Mouse (Mus musculus) forebrain, embryonic 15.5 days (tissue): ENCODE results near the gene Cdk10. TPM values are rescaled to one million over a fixed set of nuclear protein-coding genes. Genes with fewer than 3 reads are reported as not detected.
A peak's percentile ranks its signal among the peaks of the same experiment; 100 is the strongest.

Experiments used
- ATAC-seq: fragments of 200-750 bp; cut with Nextera tagmentation; replicated peaks from 2 replicates; pipeline ENCODE4 v1.8.0; 2017; ENCODE audit warnings: mild to moderate bottlenecking, moderate TSS enrichment, moderate library complexity
- H3K27ac ChIP-seq: fragments of 300-500 bp; sonication (generic); replicated peaks from 2 replicates; pipeline ENCODE4 v1.5.1; 2015; ENCODE audit warnings: mild to moderate bottlenecking, inconsistent platforms
- H3K27me3 ChIP-seq: fragments of 300-500 bp; sonication (generic); 2 replicates; pipeline ENCODE4 v1.6.1; 2015; ENCODE audit warnings: inconsistent platforms
- H3K36me3 ChIP-seq: fragments of 300-500 bp; sonication (generic); 2 replicates; pipeline ENCODE4 v1.6.1; 2015; ENCODE audit warnings: mild to moderate bottlenecking, inconsistent platforms
- H3K4me1 ChIP-seq: fragments of 300-500 bp; sonication (generic); 2 replicates; pipeline ENCODE4 v1.6.1; 2015; ENCODE audit warnings: inconsistent platforms
- H3K4me2 ChIP-seq: fragments of 300-500 bp; sonication (generic); replicated peaks from 2 replicates; pipeline ENCODE4 v1.6.1; 2015; ENCODE audit warnings: mild to moderate bottlenecking, inconsistent platforms
- H3K4me3 ChIP-seq: fragments of 300-500 bp; sonication (generic); 2 replicates; pipeline ENCODE4 v1.5.1; 2015; ENCODE audit warnings: mild to moderate bottlenecking, inconsistent platforms
- H3K9ac ChIP-seq: fragments of 300-500 bp; sonication (generic); replicated peaks from 2 replicates; pipeline ENCODE4 v1.6.1; 2015; ENCODE audit warnings: mild to moderate bottlenecking, inconsistent platforms
- H3K9me3 ChIP-seq: fragments of 300-500 bp; sonication (generic); 2 replicates; pipeline ENCODE4 v1.6.1; 2016; ENCODE audit warnings: inconsistent platforms
- WGBS: fragments of 180-500 bp; shearing (Covaris S2); methylation state at CpG from one replicate; pipeline ENCODE4 v1.1.7; 2015; ENCODE audit warnings: mixed read lengths; 5-methylcytosine and 5-hydroxymethylcytosine counted together
- polyA plus RNA-seq: library from polyadenylated mRNA; unstranded; fragments of >200 nt; fragmentation: Nextera tagmentation; extraction: Ambion mirVana; gene quantifications from 2 replicates; pipeline ENCODE4 v1.2.1, GENCODE M21; 2015

The Cdk10 gene
- polyA plus RNA-seq, 1 experiment from 2014 or later = 45.9 TPM

DNA sequence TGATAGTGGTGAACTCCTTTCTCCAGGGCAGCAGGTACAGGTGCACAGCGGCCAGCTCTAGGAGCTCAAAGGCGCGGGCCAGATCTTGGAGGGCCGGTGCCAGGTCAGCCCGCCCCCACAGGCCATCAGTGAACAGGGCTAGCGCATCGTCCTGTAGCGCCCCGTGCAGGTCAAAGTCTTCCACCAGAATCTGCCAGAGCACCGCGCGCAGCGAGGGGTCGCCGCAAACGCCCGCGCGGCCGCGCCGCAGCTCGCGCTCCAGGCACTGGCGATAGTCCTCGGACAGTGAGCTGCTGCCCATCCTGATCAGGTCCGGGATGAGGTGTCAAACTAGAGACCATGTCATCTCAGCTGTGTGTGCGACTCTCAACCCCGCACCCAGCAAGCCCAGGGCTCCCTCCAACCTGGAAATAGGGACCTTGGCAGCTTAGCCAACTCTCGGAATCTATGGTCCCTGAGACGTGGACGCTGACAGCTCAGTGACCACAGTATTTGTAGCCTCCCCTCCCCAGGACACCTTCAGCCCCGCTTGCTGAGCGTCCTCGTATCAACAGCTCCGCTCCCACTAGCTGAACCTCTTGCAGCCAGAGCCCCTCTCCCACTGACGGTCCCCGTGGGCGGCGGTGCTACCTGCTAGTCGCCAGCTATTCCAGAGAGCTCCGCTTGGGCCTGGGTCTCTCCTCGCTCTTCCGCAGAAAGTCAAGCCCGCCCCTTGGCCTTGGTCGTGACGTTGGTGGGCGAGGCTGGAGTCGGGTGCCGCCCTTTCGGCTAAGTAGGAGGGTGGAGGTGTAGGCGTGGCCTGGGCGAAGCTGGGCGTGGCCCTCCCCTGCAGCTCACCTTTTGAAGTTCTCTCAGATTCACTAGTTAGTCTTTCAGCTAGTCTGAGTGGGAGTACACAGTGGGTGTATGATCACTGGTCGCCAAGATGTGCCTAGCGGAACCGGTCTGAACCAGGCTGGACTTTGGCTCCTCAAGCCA is 11.2 kb downstream of the Cdk10 start, which contains the start of gene Spata2l:
Gene Spata2l (minus strand): TSS at position 714 of the 978 bp plus-strand sequence.
- Histone ChIP-seq H3K4me3 (peak within 1 kb of the TSS; percentile 39), H3K9ac (peak within 1 kb of the TSS; percentile 50), H3K4me2 (peak within 1 kb of the TSS; percentile 54), H3K9me3 (no peaks in the 10 kb centered on the region), H3K36me3 (no peaks in the 10 kb centered on the region), H3K4me1 (peaks cover 20% of the 10 kb centered on the region), H3K27me3 (peaks cover 28% of the 10 kb centered on the region), H3K27ac (no peak within 1 kb of the TSS)
- ATAC-seq = peak; percentile 57; the same call in 1 of the 2 replicates
- WGBS = under 1% methylated on average over 57 of the region's 57 CpGs

DNA sequence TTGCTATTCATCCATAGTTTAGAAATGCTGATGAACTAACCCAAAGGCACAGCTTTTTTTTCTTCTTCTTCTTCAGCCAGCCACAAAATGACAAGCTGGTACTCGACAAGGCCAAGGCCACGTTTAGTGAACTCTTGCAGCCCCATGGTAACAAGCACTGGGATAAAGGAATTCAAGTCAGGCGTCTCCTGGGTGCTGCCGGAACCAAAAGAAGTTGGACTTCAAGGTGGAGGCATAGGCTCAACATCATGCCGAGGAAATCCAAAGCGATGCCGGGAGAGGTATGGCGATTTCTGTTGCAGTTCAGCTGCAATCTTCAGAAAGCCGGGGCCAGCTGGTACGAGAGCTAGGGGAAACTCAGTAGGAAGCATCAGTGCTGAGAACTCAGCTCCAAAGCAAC is 14.8 kb downstream of the Cdk10 start:
- Histone ChIP-seq H3K4me3 (no peak overlapping the region), H3K27ac (no peak overlapping the region), H3K4me2 (no peak overlapping the region), H3K4me1 (peaks cover 20% of the 10 kb centered on the region), H3K9me3 (no peaks in the 10 kb centered on the region), H3K27me3 (peaks cover 24% of the 10 kb centered on the region; the same call in 1 of the 2 replicates), H3K36me3 (peaks cover 12% of the 10 kb centered on the region; the same call in 1 of the 2 replicates), H3K9ac (no peak overlapping the region)
- ATAC-seq = no peak
- 89% methylated on average over 10 of the region's 10 CpGs for WGBS

- no peaks in the 10 kb centered on the region for H3K4me1 ChIP-seq
- no peak for ATAC-seq
- H3K36me3 ChIP-seq = peaks cover 41% of the 10 kb centered on the region
- no peak overlapping the region for H3K4me3 ChIP-seq
- no peak overlapping the region for H3K27ac ChIP-seq
- H3K4me2 ChIP-seq = no peak overlapping the region
- H3K9me3 ChIP-seq = no peaks in the 10 kb centered on the region
- 87% methylated on average over 7 of the region's 7 CpGs for WGBS
- H3K9ac ChIP-seq = no peak overlapping the region
- no peaks in the 10 kb centered on the region for H3K27me3 ChIP-seq
These were observed 17.7 kb downstream of the Cdk10 start for GRCm38 (mm10) chr8:123242107-123242923.

GRCm38 (mm10) chr8:123243053-123243452 is 18.4 kb downstream of the Cdk10 start:
- no peak for ATAC-seq
- Histone ChIP-seq H3K36me3 (peaks cover 48% of the 10 kb centered on the region), H3K4me2 (no peak overlapping the region), H3K4me3 (no peak overlapping the region), H3K9ac (no peak overlapping the region), H3K4me1 (no peaks in the 10 kb centered on the region), H3K27ac (no peak overlapping the region), H3K9me3 (no peaks in the 10 kb centered on the region), H3K27me3 (no peaks in the 10 kb centered on the region)
- WGBS = 73% methylated on average over 11 of the region's 11 CpGs

GRCm38 (mm10) chr8:123244382-123244781 is 19.7 kb downstream of the Cdk10 start:
- 98% methylated on average over 4 of the region's 4 CpGs for WGBS
- H3K4me3 ChIP-seq = no peak overlapping the region
- no peak for ATAC-seq
- no peak overlapping the region for H3K27ac ChIP-seq
- no peaks in the 10 kb centered on the region for H3K4me1 ChIP-seq
- H3K4me2 ChIP-seq = no peak overlapping the region
- no peaks in the 10 kb centered on the region for H3K9me3 ChIP-seq
- no peak overlapping the region for H3K9ac ChIP-seq
- no peaks in the 10 kb centered on the region for H3K27me3 ChIP-seq
- H3K36me3 ChIP-seq = peaks cover 62% of the 10 kb centered on the region

DNA sequence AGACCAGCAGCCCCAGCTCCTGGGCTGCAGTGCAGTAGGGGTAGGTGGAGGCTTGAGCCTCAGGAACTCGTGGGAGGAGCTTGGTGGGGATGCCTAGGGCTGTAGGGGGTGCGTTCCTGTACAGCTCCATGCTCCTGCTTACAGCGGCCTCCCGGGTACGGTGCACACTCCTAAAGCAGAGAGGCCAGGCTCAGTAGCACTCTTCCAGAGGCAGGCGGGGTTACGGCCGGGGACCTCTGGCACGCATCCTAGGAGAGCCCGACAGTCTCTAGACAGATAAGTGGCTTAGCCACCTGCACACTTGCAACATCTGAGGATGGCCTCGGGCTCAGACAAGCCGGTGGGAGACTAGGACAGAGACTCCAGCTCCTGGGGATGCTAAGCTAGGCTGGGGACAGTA is 20.9 kb downstream of the Cdk10 start:
- 94% methylated on average over 12 of the region's 12 CpGs for WGBS

GRCm38 (mm10) chr8:123247748-123248147 is 23.1 kb downstream of the Cdk10 start:
- Histone ChIP-seq H3K9ac (no peak overlapping the region), H3K4me2 (no peak overlapping the region), H3K4me3 (no peak overlapping the region), H3K9me3 (no peaks in the 10 kb centered on the region), H3K27me3 (no peaks in the 10 kb centered on the region), H3K27ac (no peak overlapping the region), H3K4me1 (peaks cover 2% of the 10 kb centered on the region), H3K36me3 (peaks cover 73% of the 10 kb centered on the region)
- 95% methylated on average over 6 of the region's 6 CpGs for WGBS
- no peak for ATAC-seq

More for the DNA sequence above, 20.9 kb downstream of the Cdk10 start:
- Histone ChIP-seq H3K4me2 (no peak overlapping the region), H3K4me3 (no peak overlapping the region), H3K4me1 (no peaks in the 10 kb centered on the region), H3K27me3 (no peaks in the 10 kb centered on the region), H3K9ac (no peak overlapping the region), H3K27ac (no peak overlapping the region), H3K36me3 (peaks cover 73% of the 10 kb centered on the region), H3K9me3 (no peaks in the 10 kb centered on the region)
- ATAC-seq = no peak

DNA sequence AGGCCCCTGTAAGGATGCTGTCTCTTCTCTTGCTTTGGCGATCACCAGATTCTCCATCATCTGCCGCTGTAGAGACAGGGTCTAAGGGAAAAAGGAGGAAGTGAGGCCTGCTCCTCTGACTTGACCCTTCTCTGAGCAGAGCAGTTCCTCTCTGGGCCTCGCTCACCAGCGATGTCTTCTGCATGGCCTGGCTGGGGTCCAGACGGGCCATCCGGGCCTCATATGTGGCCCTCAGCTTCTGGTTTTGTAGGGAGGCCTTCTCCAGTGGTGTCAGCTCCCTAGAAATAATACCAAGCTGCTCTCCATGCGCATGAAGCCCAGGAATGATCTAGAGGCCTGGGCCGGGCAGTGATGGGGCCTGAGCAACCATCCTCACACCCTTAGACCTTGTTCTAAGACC is 24.0 kb downstream of the Cdk10 start:
- Histone ChIP-seq H3K9ac (no peak overlapping the region), H3K27ac (no peak overlapping the region), H3K4me2 (no peak overlapping the region), H3K27me3 (no peaks in the 10 kb centered on the region), H3K4me1 (peaks cover 9% of the 10 kb centered on the region), H3K36me3 (peaks cover 70% of the 10 kb centered on the region), H3K4me3 (no peak overlapping the region), H3K9me3 (no peaks in the 10 kb centered on the region)
- no peak for ATAC-seq
- WGBS = 94% methylated on average over 7 of the region's 8 CpGs

- Histone ChIP-seq H3K9ac (no peak overlapping the region), H3K36me3 (peaks cover 55% of the 10 kb centered on the region), H3K27me3 (no peaks in the 10 kb centered on the region), H3K4me3 (no peak overlapping the region), H3K27ac (no peak overlapping the region), H3K4me1 (peaks cover 22% of the 10 kb centered on the region), H3K4me2 (no peak overlapping the region), H3K9me3 (no peaks in the 10 kb centered on the region)
- 89% methylated on average over 5 of the region's 5 CpGs for WGBS
- ATAC-seq = no peak
These were observed 26.3 kb downstream of the Cdk10 start for GRCm38 (mm10) chr8:123250940-123251339.

- Histone ChIP-seq H3K4me2 (peak overlapping the region; percentile 79), H3K4me1 (peaks cover 22% of the 10 kb centered on the region), H3K9me3 (no peaks in the 10 kb centered on the region), H3K27ac (no peak overlapping the region; the same call in 1 of the 2 replicates), H3K36me3 (peaks cover 53% of the 10 kb centered on the region), H3K4me3 (peak overlapping the region; percentile 87), H3K9ac (peak overlapping the region; percentile 97), H3K27me3 (no peaks in the 10 kb centered on the region)
- ATAC-seq = no peak
- WGBS = 48% methylated on average over 4 of the region's 4 CpGs
These were observed 28.3 kb downstream of the Cdk10 start for GRCm38 (mm10) chr8:123252925-123253324.

- Histone ChIP-seq H3K9ac (peak overlapping the region; percentile 97), H3K9me3 (no peaks in the 10 kb centered on the region), H3K27ac (peak overlapping the region; percentile 85), H3K4me1 (peaks cover 22% of the 10 kb centered on the region), H3K27me3 (no peaks in the 10 kb centered on the region), H3K4me3 (peak overlapping the region; percentile 87), H3K4me2 (peak overlapping the region; percentile 79), H3K36me3 (peaks cover 53% of the 10 kb centered on the region)
- peak; percentile 75 for ATAC-seq
- 0% methylated on average over 40 of the region's 40 CpGs for WGBS
These were observed 28.9 kb downstream of the Cdk10 start for GRCm38 (mm10) chr8:123253451-123254098.
